Mouse (Mus musculus) ES-E14 (cell line): ENCODE measurements around the gene Mgat1.

Source experiments
- CHD2 ChIP-seq: IDR thresholded peaks from 2 replicates; pipeline ENCODE4 v1.6.1; 2014; ENCODE audit warnings: mild to moderate bottlenecking, low read depth, low read length, inconsistent platforms
- HCFC1 ChIP-seq: IDR thresholded peaks from 2 replicates; pipeline ENCODE4 v1.6.1; 2012; ENCODE audit warnings: low read length, inconsistent platforms, borderline replicate concordance; ENCODE audit not compliant: insufficient read depth
- MAFK ChIP-seq: IDR thresholded peaks from 2 replicates; pipeline ENCODE4 v1.6.1; 2014; ENCODE audit warnings: mild to moderate bottlenecking, low read depth, low read length, inconsistent platforms; ENCODE audit not compliant: insufficient read depth
- ZC3H11A ChIP-seq: IDR thresholded peaks from 2 replicates; pipeline ENCODE4 v1.6.1; 2012; ENCODE audit warnings: low read depth, mild to moderate bottlenecking, inconsistent platforms, low read length, borderline replicate concordance
- ZNF384 ChIP-seq: IDR thresholded peaks from 2 replicates; pipeline ENCODE4 v1.6.1; 2012; ENCODE audit warnings: low read depth, low read length, inconsistent platforms

GRCm38 (mm10) chr11:49241471-49241870 is 2.5 kb upstream of the Mgat1 start:
- no peak for TF ChIP-seq CHD2
- TF ChIP-seq ZC3H11A, result no peak
- TF ChIP-seq HCFC1, result no peak
- no peak for TF ChIP-seq MAFK
- TF ChIP-seq ZNF384, result no peak
